Mouse (Mus musculus) kidney, embryonic 16.5 days (tissue): Measurements from ENCODE around the gene Klhl11. TPM values are rescaled to one million over a fixed set of nuclear protein-coding genes. Genes with fewer than 3 reads are reported as not detected.

Source experiments
- ATAC-seq: fragments of 200-750 bp; cut with Nextera tagmentation; 2 replicates; pipeline ENCODE4 v1.8.0; 2017; ENCODE audit warnings: moderate TSS enrichment; ENCODE audit not compliant: low FRiP score, low TSS enrichment
- H3K27ac ChIP-seq: fragments of 300-500 bp; sonication (generic); 2 replicates; pipeline ENCODE4 v1.5.1; 2014; ENCODE audit warnings: low read length
- H3K27me3 ChIP-seq: fragments of 300-500 bp; sonication (generic); 2 replicates; pipeline ENCODE4 v1.6.1; 2014; ENCODE audit warnings: low read length, control low read depth, mixed read lengths; ENCODE audit not compliant: insufficient read depth
- H3K36me3 ChIP-seq: fragments of 300-500 bp; sonication (generic); 2 replicates; pipeline ENCODE4 v1.6.1; 2014; ENCODE audit warnings: low read length, control low read depth, mixed read lengths; ENCODE audit not compliant: insufficient read depth
- H3K4me1 ChIP-seq: fragments of 300-500 bp; sonication (generic); 2 replicates; pipeline ENCODE4 v1.6.1; 2014; ENCODE audit warnings: low read length, control low read depth, mixed read lengths; ENCODE audit not compliant: insufficient read depth
- H3K4me2 ChIP-seq: fragments of 300-500 bp; sonication (generic); replicated peaks from 2 replicates; pipeline ENCODE4 v1.6.1; 2014; ENCODE audit warnings: low read depth, low read length
- H3K4me3 ChIP-seq: fragments of 300-500 bp; sonication (generic); 2 replicates; pipeline ENCODE4 v1.5.1; 2014; ENCODE audit warnings: mild to moderate bottlenecking, low read length
- H3K9ac ChIP-seq: fragments of 300-500 bp; sonication (generic); replicated peaks from 2 replicates; pipeline ENCODE4 v1.6.1; 2014; ENCODE audit warnings: low read length
- H3K9me3 ChIP-seq: fragments of 300-500 bp; sonication (generic); 2 replicates; pipeline ENCODE4 v1.6.1; 2016; ENCODE audit warnings: low read length, control low read depth
- WGBS: fragments of 180-500 bp; shearing (Covaris S2); extraction: QIAGEN DNeasy Blood & Tissue Kit; methylation state at CpG from one replicate; pipeline ENCODE4 v1.1.7; 2014; 5-methylcytosine and 5-hydroxymethylcytosine counted together
- polyA plus RNA-seq: library from polyadenylated mRNA; unstranded; fragments of >200 nt; fragmentation: Nextera tagmentation; extraction: Ambion mirVana; gene quantifications from 2 replicates; pipeline ENCODE4 v1.2.1, GENCODE M21; 2015

Klhl11 gene
- polyA plus RNA-seq, 1 experiment from 2014 or later, result 10.1 TPM

GRCm38 (mm10) chr11:100476281-100476680 is 3.7 kb upstream of the Klhl11 start:
- H3K36me3 ChIP-seq, result peaks cover 41% of the 10 kb centered on the region
- H3K4me1 ChIP-seq, result peaks cover 4% of the 10 kb centered on the region
- 92% methylated on average over 5 of the region's 5 CpGs for WGBS

GRCm38 (mm10) chr11:100472935-100473295 is 374 bp upstream of the Klhl11 start:
- Histone ChIP-seq H3K9me3 (no peaks in the 10 kb centered on the region), H3K27ac (no peak overlapping the region), H3K9ac (0 out of 2 replicates have a peak overlapping the region, but pooled peaks have one; percentile 88), H3K4me2 (peak overlapping the region; percentile 96; the same call in 1 of the 2 replicates), H3K4me1 (peaks cover 17% of the 10 kb centered on the region), H3K27me3 (no peaks in the 10 kb centered on the region), H3K36me3 (peaks cover 11% of the 10 kb centered on the region; the same call in 1 of the 2 replicates), H3K4me3 (peak overlapping the region; percentile 81)
- ATAC-seq, result peak; percentile 50
- 37% methylated on average over 5 of the region's 5 CpGs for WGBS

More at GRCm38 (mm10) chr11:100476281-100476680, 3.7 kb upstream of the Klhl11 start:
- H3K4me2 ChIP-seq, result no peak overlapping the region
- no peaks in the 10 kb centered on the region for H3K27me3 ChIP-seq
- H3K27ac ChIP-seq, result no peak overlapping the region
- no peak for ATAC-seq
- H3K9ac ChIP-seq, result no peak overlapping the region
- no peaks in the 10 kb centered on the region for H3K9me3 ChIP-seq
- H3K4me3 ChIP-seq, result no peak overlapping the region

GRCm38 (mm10) chr11:100471352-100472196 is 967 bp downstream of the Klhl11 start:
- Histone ChIP-seq H3K36me3 (peaks cover 3% of the 10 kb centered on the region; the same call in 1 of the 2 replicates), H3K9ac (peak overlapping the region; percentile 88), H3K27ac (no peak overlapping the region), H3K27me3 (no peaks in the 10 kb centered on the region), H3K9me3 (no peaks in the 10 kb centered on the region), H3K4me2 (peak overlapping the region; percentile 96), H3K4me1 (peaks cover 17% of the 10 kb centered on the region), H3K4me3 (peak overlapping the region; percentile 81)
- ATAC-seq, result no peak; the same call in 1 of the 2 replicates
- WGBS, result 4% methylated on average over 30 of the region's 30 CpGs

GRCm38 (mm10) chr11:100465833-100466232 is 6.7 kb downstream of the Klhl11 start:
- no peaks in the 10 kb centered on the region for H3K9me3 ChIP-seq
- no peak overlapping the region for H3K27ac ChIP-seq
- H3K9ac ChIP-seq, result no peak overlapping the region
- no peak overlapping the region for H3K4me3 ChIP-seq
- 87% methylated on average over 1 of the region's 1 CpGs for WGBS
- no peak overlapping the region for H3K4me2 ChIP-seq
- ATAC-seq, result no peak
- no peaks in the 10 kb centered on the region for H3K27me3 ChIP-seq
- peaks cover 9% of the 10 kb centered on the region for H3K4me1 ChIP-seq
- H3K36me3 ChIP-seq, result peaks cover 14% of the 10 kb centered on the region

GRCm38 (mm10) chr11:100465229-100465792 is 7.2 kb downstream of the Klhl11 start:
- Histone ChIP-seq H3K4me3 (no peak overlapping the region), H3K9me3 (no peaks in the 10 kb centered on the region), H3K4me2 (no peak overlapping the region), H3K36me3 (peaks cover 14% of the 10 kb centered on the region), H3K9ac (no peak overlapping the region), H3K27ac (no peak overlapping the region), H3K4me1 (peaks cover 3% of the 10 kb centered on the region), H3K27me3 (no peaks in the 10 kb centered on the region)
- WGBS, result 91% methylated on average over 1 of the region's 1 CpGs
- no peak for ATAC-seq

- 96% methylated on average over 10 of the region's 10 CpGs for WGBS
- no peak overlapping the region for H3K27ac ChIP-seq
- H3K9me3 ChIP-seq, result no peaks in the 10 kb centered on the region
- ATAC-seq, result no peak
- H3K27me3 ChIP-seq, result no peaks in the 10 kb centered on the region
- H3K4me3 ChIP-seq, result no peak overlapping the region
- H3K4me1 ChIP-seq, result no peaks in the 10 kb centered on the region
- no peak overlapping the region for H3K4me2 ChIP-seq
- H3K9ac ChIP-seq, result no peak overlapping the region
- peaks cover 22% of the 10 kb centered on the region for H3K36me3 ChIP-seq
These were observed 9.8 kb downstream of the Klhl11 start for GRCm38 (mm10) chr11:100462699-100463098.

GRCm38 (mm10) chr11:100457711-100458110 is 14.8 kb downstream of the Klhl11 start:
- WGBS, result 82% methylated on average over 5 of the region's 5 CpGs
- Histone ChIP-seq H3K36me3 (peaks cover 18% of the 10 kb centered on the region), H3K27me3 (no peaks in the 10 kb centered on the region), H3K9ac (no peak overlapping the region), H3K4me3 (no peak overlapping the region), H3K4me1 (no peaks in the 10 kb centered on the region), H3K4me2 (no peak overlapping the region), H3K27ac (no peak overlapping the region), H3K9me3 (no peaks in the 10 kb centered on the region)
- no peak for ATAC-seq

GRCm38 (mm10) chr11:100457247-100457646 is 15.3 kb downstream of the Klhl11 start:
- Histone ChIP-seq H3K27me3 (no peaks in the 10 kb centered on the region), H3K9ac (no peak overlapping the region), H3K9me3 (no peaks in the 10 kb centered on the region), H3K4me3 (no peak overlapping the region), H3K4me1 (no peaks in the 10 kb centered on the region), H3K27ac (no peak overlapping the region), H3K36me3 (peaks cover 16% of the 10 kb centered on the region), H3K4me2 (no peak overlapping the region)
- no peak for ATAC-seq
- 65% methylated on average over 4 of the region's 4 CpGs for WGBS

GRCm38 (mm10) chr11:100442625-100443024 is 29.9 kb downstream of the Klhl11 start:
- Histone ChIP-seq H3K27me3 (no peaks in the 10 kb centered on the region), H3K36me3 (0 out of 2 replicates have a peak, but pooled peaks cover 4% of the 10 kb centered on the region), H3K4me3 (no peak overlapping the region), H3K9ac (no peak overlapping the region), H3K27ac (no peak overlapping the region), H3K9me3 (no peaks in the 10 kb centered on the region), H3K4me2 (no peak overlapping the region), H3K4me1 (peaks cover 21% of the 10 kb centered on the region)
- no peak for ATAC-seq
- 78% methylated on average over 6 of the region's 6 CpGs for WGBS

- no peak for ATAC-seq
- Histone ChIP-seq H3K27me3 (no peaks in the 10 kb centered on the region), H3K4me3 (peak within 1 kb of the TSS; percentile 86), H3K36me3 (0 out of 2 replicates have a peak, but pooled peaks cover 8% of the 10 kb centered on the region), H3K27ac (peak within 1 kb of the TSS; percentile 43; the same call in 1 of the 2 replicates), H3K4me1 (peaks cover 21% of the 10 kb centered on the region), H3K4me2 (peak within 1 kb of the TSS; percentile 68), H3K9ac (peak within 1 kb of the TSS; percentile 97), H3K9me3 (no peaks in the 10 kb centered on the region)
- WGBS, result 69% methylated on average over 8 of the region's 8 CpGs
These were observed 30.7 kb downstream of the Klhl11 start, which contains the start of the genes Nt5c3b and Klhl10 for GRCm38 (mm10) chr11:100441797-100442196. Nt5c3b (minus strand) TSS chr11:100441808. Klhl10 (plus strand) TSS chr11:100441917.
